Mouse (Mus musculus): ENCODE results near the gene Pan2. TPM values are rescaled to one million over a fixed set of nuclear protein-coding genes. Genes with fewer than 3 reads are reported as not detected.
"Not testable (repeated sequence)": the region's sequence is repeated elsewhere in the genome, so short reads cannot be mapped to it uniquely, and the experiment has no call there.

Pan2 gene
- 10 to 100 TPM; 14.0 to 16.7 TPM for total RNA-seq (2021)

DNA sequence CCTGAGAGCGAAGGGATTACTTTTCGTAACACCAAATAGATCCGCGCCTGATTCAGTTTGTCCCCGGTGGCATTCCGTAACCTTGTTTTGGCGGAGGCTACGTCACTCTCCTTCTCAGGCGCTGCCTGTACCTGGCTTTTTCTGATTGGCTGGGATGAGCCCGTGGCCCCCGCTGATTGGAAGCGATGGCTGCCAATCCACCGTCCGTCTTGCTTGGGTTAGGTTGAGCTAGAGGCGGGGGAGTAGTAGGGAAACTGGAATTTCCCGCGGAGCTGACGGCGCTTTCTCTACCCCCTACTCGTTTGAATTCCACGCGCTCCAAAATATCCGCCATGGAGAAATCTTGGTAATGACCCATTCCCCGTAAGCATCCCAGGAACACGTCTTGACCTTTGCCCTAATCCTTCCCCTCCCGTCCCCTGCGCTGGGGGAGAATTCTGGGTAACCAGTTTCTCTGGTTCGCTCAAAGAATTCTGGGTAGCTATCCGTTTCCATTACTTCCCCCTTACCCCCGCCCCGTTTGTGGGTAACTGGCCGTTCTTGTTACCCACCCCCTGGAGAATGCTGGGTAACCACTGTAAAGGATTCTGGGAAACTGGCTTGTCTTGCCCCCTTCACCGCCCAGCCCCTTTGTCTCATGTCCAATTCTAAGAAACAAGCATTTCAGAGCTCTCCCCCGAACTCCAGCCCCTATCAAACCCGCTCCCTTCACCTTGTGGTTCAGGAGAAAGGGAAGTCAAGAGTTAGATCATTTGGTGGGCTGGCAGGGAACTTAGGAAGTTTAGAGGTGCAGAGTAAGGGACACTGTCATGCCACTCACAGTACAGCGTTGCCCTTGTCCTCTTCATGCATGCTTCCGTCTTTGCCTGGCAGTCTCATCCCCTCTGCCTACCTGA lies at the start of gene Pan2:
Pan2 (plus strand) TSS at position 210 of the 896 bp plus-strand sequence.
- peak; percentile 100 for DNase-seq

- no peak for DNase-seq
Observed at GRCm38 (mm10) chr10:128253677-128254255, 49.4 kb upstream of the Pan2 start, which contains the start of gene Apon. Gene Apon (plus strand): TSS chr10:128254096.

GRCm38 (mm10) chr10:128255925-128256324 lies 47.2 kb upstream of the Pan2 start:
- DNase-seq, result no peak

GRCm38 (mm10) chr10:128256328-128256727 lies 46.8 kb upstream of the Pan2 start:
- no peak for DNase-seq

DNA sequence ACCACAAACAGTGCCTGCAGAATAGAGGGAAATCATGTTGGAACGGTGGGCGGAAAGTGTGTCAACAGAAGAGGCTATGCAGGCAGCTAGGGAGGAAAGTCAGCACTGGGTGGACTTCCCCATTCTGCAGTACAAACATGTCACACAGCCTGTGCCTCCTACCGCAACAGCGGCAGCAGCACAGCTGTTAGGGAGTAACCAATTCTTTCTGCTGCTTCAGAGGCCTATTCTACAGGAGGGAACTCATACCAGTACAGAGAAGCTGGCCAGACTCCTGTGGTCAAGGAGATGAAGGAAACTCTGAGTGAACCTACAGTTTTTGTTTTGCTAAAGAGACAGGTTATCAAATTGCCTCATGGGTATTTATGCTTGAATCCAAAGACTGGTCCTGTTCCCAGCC lies 44.2 kb upstream of the Pan2 start:
- no peak for DNase-seq

DNA sequence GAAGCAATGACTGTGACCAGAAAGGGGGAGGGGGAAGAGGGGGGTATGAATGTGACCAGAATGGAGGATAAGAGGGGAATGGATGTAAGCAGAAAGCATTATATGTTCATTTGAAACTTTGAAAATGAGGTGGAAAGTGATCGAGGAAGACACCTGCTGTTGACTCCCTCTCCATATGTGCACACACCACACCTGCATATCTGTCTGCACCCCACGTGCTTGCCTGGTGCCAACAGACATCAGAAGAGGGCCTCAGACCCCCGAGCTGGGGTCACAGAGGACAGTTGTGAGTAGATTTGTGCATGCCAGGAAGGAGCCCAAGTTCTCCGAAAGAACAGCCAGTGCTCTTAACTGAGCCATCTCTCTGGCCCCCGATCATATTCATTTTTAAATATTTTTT lies 43.2 kb upstream of the Pan2 start:
- DNase-seq, result no peak

GRCm38 (mm10) chr10:128260376-128260775 lies 42.8 kb upstream of the Pan2 start:
- DNase-seq, result not testable (repeated sequence)

DNA sequence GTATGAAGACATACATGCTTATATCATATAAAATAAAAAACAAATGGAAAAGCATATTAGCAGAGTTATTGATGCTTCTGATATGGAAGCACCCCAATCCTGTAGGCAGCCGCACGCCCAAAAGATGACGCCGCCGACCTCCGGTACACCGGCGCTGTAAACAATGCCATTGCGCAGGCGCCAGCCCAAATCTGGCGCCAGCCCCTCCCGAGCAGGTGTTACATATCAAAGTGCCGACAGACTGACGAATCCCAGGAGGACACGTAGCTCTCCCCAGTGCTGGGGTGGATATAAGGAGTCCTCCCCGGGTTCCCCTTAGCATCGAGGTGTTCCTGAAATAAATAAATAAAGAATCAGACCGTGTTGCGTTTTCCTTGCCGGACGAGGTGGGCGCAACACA lies 40.8 kb upstream of the Pan2 start:
- no peak for DNase-seq

- DNase-seq, result no peak
Observed at GRCm38 (mm10) chr10:128263393-128264310, 39.5 kb upstream of the Pan2 start.

GRCm38 (mm10) chr10:128268371-128268770 lies 34.8 kb upstream of the Pan2 start, which contains the start of gene Apof:
Gene Apof (plus strand): TSS chr10:128268671.
- DNase-seq, result no peak

GRCm38 (mm10) chr10:128269206-128269910 lies 33.8 kb upstream of the Pan2 start:
- DNase-seq, result no peak

DNA sequence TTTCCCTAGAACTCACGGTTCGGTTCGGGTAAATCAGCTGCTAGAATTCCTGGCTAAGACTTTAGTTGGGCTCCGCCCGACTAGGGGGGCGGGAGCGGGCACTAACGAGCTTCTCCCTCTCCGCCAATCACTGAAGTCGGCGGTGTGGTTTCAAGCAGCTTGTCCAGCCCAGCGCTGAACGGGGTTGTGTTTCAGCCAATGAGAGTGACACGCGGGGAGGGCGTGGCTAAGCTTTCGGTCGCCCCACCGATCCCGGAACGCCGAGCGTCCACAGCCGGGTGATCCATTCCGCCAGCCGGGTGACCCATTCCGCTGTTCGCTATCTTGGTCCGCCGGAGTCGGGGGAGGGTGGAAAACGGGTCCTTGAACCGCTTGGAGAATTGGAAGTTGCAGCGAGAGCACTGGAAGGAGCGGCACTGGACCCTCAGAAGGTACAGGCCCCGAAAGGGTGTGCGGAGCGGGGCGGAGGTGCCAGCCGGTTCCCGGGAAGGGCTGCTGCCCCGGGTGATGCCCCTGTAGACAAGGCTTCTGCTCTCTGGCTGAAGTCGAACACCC lies 32.8 kb upstream of the Pan2 start, which contains the start of gene Stat2:
Stat2 (plus strand) TSS at position 273 of the 555 bp plus-strand sequence.
- peak; percentile 94 to 97 for DNase-seq

DNA sequence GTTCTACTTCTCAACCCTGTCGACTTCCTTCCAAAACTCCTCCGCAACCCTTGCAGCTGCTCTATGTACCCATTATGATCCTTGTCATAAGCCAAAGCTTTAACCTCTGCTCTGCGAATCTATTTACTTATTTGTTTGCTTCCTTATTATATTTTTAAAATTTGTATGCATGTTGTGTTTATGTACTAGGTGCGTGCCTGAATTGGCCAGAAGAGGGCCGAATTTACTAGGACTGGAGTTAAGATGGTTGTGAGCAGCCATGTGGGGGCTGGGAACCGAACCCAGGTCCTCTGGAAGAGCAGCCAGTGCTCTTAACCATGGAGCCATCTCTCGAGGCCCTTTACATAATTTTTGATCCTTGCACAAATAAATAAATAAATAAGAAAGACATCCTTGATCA lies 32.3 kb upstream of the Pan2 start:
- no peak for DNase-seq

- DNase-seq, result no peak
Observed at GRCm38 (mm10) chr10:128271883-128272282, 31.3 kb upstream of the Pan2 start.

GRCm38 (mm10) chr10:128272819-128273439 lies 30.2 kb upstream of the Pan2 start:
- DNase-seq, result not testable (repeated sequence)

DNA sequence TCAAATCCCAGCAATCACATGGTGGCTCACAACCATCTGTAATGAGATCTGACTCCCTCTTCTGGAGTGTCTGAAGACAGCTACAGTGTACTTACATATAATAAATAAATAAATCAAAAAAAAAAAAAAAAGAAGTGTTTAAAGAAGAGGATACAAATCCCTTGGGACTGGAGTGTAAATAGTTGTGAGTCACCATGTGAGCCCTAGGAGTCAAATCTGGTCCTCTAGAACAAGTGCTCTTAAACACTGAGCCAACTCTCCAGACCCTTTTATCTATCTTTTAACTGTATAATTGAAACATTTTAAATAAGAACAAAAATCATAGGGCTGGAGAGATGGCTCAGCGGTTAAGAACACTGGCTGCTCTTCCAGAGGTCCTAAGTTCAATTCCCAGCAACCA lies 27.8 kb upstream of the Pan2 start:
- DNase-seq, result not testable (repeated sequence)

DNA sequence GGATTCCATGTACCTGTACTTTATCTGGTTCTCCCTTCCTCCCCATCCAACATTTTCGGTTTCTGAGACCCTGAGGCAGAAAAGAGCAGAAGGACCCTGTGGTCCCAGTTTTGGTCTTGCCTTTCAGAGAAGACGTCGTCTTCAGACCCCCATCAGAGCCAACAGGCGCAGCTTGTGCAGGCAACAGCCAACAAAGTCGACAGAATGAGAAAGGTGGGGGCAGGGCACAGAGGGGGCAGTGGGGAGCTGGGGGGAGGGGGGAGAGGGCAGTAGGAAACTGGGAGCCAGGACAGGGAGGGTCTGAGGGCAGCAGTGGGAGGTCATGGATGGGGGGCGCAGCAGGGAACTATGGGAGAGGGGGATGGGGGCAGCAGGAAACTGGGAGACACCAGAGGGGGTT lies 25.0 kb upstream of the Pan2 start:
- no peak for DNase-seq

DNA sequence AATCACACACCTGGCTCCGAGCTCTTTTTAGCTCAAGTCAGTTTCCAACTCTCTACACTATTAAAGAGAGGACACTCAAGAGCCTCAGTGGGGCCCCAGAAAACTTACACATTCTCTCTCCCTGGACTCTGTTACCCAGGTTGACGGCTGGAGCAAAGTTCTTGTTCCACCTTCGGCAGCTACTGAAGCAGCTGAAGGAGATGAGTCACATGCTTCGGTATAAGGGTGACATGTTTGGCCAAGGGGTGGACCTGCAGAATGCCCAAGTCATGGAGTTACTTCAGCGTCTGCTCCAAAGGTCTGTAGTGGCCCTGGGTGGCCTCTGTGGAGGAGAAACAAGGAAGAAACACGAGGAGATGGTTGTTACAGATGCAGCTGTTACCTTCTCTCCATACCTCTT lies 22.2 kb upstream of the Pan2 start:
- DNase-seq, result no peak

DNA sequence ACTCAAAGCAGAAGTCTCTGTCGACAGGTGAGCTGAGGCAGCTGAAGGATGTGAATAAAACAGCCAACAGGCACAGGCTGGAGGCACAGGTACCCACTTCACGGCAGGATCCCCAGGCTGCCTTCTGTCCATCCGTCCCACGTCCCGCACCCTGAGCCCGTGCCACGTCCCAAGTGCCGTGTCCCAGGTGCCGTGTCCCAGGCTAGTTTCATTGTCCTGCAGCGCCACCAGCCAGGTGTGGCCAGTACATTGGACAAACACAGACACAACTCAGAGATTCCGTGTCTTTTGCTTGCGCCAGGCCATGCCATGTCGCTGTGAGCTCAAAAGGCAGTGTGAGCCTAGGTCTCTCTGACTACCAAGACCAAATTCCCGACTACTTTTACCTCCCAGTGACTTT lies 21.5 kb upstream of the Pan2 start:
- DNase-seq, result no peak

GRCm38 (mm10) chr10:128282886-128283450 lies 20.2 kb upstream of the Pan2 start:
- no peak for DNase-seq
